Mouse (Mus musculus): ENCODE results near the gene Gadl1.

Gadl1 gene

GRCm38 (mm10) chr9:116087263-116087662 lies 178.0 kb downstream of the Gadl1 start:
- no peak for DNase-seq (ENCODE audit: extremely low read depth, low read depth)

DNA sequence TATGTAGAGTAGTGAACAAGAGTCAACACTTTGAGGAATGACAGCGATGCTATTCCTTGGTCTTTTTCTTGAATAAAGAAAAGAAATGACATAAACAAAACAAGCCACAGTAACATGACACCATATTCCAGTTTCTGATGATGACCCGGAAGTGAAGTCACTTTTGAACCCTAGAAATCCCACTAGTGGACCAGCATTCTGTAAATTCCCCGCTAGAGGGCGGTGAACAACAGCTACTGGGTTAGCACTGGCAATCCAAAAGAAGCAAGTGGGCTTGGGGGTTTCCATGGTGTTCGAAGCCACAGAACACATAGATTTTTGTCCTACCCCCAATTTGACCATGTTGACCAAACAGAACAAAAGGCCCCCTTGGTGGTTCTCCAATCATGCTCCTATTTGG lies 178.6 kb downstream of the Gadl1 start:
- no peak for DNase-seq (ENCODE audit: extremely low read depth, low read depth)

DNA sequence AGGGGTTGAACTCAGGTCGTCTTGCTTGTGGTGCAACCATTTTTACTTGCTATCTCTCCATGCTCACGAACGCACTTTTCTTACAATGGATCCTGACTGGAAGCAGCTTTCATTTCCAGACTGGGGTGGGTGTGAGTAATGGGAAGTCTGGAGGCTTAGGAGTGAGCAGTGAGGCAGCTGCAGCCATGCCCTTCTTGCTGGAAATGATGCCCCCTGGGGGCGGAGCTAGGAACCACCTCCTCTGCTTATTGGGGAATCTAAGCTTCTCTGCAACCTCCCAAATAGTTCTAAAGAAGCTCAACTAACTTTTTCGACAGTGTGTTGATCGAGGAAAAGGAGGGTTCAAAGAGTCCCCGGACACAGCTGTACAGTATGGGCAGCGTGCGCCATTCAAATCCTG lies 179.7 kb downstream of the Gadl1 start:
- DNase-seq (ENCODE audit: extremely low read depth, low read depth) = no peak

- DNase-seq (ENCODE audit: extremely low read depth, low read depth) = no peak
Observed at GRCm38 (mm10) chr9:116090296-116090695, 181.0 kb downstream of the Gadl1 start.

DNA sequence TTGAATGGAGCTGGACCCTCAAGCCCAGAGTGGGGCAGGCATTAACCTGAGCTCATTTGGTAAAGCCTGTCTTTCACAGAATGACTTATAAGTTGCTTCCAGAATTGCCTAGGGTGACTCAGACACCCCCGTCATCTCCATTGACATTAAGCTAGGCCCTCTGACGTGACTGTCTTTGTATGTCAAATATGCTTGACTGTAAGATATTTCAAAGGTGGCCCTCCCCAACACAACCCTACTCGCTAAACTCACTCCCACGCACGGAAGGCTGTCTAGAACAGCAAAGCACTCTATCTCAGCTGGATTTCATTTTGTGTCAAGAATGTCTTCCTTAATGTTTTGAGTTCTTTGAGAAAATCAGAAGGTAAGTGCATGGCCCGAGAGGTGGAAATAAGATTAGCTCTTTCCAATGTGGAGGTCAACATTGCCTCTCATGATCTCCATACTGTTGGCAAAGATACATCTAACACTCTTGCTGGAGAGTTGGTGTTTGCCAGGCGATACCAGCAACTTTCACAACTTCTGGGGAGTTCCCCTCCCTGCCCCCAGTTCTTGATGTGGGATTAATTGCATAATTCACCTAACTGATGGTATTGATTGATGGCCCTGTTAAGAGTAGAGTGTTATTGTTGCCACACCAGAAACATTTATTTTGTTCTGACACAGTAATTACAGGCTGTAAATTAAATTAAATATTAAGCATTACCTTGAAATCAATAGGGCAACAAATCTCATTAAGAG lies 182.0 kb downstream of the Gadl1 start:
- DNase-seq (ENCODE audit: extremely low read depth, low read depth) = no peak

DNA sequence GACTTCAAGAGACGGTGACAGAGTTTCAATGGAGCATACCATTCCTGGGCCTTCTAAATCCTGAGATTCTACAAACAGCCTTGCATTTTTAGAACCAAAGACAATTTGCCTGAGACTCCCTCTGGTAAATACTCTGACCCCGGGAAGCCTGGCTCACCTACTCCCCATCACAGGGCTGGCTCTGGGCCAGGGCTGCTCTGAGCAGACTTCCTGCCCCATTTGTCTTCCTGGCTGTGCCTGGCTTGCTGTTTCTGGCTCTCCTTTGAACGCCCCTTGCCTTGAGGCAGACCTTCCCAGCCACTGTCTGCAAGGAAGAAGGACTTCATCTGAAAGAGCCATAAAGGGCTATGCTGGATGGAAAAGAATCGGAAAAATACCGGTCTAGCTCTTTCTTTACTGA lies 182.7 kb downstream of the Gadl1 start:
- no peak for DNase-seq (ENCODE audit: extremely low read depth, low read depth)

GRCm38 (mm10) chr9:116098724-116099595 lies 189.7 kb downstream of the Gadl1 start:
- DNase-seq (ENCODE audit: extremely low read depth, low read depth) = no peak

GRCm38 (mm10) chr9:116099596-116099993 lies 190.3 kb downstream of the Gadl1 start:
- DNase-seq (ENCODE audit: extremely low read depth, low read depth) = no peak

DNA sequence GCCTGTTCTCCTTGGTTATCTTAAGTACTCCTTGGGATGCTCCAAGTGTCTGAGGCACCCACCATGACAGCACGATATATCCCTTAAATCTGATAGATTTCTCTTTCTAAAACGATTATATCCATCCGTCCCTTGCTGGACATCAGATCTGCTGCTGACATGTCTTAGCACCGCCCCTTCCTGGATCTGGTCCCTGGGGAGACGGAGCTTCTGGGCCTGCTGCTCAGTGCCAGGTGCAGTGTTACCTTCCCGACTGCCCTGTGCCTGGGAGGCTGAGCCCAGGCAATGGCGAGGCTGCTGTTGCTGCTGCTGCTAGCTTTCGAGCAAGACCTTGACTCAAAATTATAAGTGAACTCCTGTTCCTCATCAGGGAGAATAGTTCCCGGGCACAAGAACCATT lies 190.8 kb downstream of the Gadl1 start:
- DNase-seq (ENCODE audit: extremely low read depth, low read depth) = no peak

DNA sequence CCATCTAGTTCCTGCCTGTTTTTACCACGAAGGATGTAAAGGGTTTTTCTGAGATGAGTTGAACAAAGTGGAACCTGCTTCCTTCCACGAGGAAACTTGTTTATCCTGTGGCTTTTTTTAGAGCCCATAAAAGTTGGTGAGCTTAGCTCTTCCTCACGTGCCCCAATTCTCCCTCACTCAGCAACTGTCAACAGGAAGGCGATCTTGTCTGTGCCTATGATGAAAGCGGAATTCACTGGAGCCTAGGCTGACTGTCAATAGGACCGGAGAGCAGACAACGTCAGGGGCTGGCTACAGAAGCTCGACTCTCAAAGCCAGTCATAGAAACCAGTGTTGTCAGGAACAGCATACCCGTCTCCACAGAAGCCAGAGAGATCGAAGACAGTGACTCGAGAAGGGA lies 192.6 kb downstream of the Gadl1 start:
- DNase-seq (ENCODE audit: extremely low read depth, low read depth) = no peak

DNA sequence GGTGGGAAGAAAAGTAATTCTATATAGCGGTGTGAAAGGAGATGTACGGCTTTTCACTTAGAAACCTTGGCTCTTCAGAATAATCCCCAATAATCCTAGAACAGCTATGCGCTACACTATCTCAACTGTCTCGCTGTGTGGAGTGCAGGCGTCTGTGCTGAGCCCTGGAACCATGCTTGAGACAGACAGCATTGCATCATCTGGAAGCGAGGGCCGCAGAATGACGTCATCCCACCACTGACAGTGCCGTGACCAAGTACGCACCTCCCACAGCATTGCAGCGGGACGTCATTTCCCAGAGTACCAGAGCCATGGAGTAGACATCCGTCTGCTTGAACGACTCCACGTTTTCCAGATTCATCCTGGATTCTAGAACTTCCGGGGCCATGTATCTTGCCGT lies 195.5 kb downstream of the Gadl1 start:
- no peak for DNase-seq (ENCODE audit: extremely low read depth, low read depth)

DNA sequence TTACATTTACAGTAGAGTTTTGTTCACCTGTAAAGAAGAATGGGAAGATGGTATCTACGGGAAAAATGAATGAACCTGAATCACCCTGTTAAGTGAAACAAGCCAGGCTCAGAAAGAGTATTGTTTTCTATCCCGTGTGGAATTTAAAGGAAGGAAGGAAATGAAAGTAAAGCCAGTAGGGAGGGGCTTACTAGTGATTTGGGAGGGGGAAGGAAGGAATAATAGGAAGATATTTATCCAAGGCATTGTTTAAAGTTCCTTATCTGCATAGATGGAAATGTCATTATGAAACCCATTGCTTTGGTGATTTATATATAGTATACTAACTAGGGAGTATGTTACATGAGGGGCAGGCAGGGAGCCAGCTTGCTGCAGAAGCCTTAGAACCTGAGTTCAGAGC lies 199.5 kb downstream of the Gadl1 start:
- DNase-seq (ENCODE audit: extremely low read depth, low read depth) = no peak

DNA sequence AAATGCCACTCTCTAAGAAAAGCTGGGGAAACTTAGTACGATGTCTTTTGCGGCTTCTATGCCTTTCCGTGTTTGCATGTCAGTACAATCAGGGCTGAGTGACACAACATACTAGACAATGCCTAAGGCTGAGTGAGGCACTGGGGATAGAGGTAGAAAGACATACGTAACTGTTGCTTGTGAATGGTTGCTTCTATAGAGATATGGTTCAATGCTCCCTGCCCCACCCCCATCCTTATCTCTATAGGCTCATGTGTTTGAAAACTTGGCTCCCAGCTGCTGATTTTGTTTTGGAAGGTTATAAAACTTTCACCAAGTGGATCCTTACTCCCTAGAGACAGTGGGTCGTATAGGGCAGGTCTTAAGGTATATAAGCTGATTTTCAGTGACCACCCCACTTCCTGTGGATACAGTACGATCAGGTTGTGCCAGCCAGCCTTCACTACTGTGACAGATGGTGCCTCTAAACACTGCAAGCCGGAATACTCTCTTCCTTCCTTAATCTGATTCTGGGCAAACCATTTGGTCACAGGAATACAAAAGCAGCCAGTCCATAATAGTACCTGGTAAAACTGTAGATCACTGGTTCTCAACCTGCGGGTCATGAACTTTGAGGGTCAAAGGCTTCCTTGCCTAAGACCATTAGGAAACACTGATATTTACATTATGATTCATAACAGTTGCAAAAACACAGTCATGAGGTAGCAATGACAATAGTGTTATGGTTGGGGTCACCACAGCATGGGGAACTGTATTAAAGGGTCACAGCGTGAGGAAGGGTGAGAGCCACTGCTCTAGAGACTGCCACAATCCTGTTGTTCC lies 202.1 kb downstream of the Gadl1 start:
- no peak for DNase-seq (ENCODE audit: extremely low read depth, low read depth)

DNA sequence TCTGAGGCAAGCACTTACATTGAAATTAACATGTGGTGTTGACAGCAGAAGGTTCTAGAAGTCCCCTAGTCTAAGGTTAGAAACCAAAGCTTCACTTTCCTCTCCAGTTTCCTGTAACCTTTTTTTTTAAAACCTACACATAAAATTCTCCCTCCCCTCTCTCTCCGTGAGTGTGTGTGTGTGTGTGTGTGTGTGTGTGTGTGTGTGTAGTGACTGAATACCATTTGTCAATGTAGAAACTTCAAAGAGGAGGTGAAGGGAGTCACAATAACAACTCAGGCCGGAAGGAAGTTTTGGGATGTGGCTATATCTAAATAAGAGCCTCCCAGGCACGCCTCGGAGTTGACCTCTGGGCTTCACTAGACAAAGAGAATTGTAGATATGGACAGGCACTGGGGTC lies 205.1 kb downstream of the Gadl1 start:
- DNase-seq (ENCODE audit: extremely low read depth, low read depth) = no peak

DNA sequence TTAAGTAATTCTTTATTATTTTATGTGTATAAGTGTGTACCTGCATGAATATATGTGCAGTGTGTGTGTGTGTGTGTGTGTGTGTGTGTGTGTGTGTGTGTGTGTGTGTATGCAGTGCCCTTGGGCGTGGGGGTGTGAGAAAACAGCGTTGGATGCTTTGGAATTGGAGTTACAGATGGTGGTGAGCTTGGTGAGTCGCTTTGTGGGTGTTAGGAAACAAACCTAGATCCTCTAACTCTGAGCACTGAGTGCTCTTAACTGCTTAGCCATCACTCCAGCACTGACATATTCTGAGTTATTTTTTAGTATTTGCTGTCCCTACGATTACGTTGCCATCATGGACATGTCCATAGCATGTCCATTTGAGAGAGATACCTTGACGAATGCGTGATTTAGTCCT lies 206.6 kb downstream of the Gadl1 start:
- no peak for DNase-seq (ENCODE audit: extremely low read depth, low read depth)

DNA sequence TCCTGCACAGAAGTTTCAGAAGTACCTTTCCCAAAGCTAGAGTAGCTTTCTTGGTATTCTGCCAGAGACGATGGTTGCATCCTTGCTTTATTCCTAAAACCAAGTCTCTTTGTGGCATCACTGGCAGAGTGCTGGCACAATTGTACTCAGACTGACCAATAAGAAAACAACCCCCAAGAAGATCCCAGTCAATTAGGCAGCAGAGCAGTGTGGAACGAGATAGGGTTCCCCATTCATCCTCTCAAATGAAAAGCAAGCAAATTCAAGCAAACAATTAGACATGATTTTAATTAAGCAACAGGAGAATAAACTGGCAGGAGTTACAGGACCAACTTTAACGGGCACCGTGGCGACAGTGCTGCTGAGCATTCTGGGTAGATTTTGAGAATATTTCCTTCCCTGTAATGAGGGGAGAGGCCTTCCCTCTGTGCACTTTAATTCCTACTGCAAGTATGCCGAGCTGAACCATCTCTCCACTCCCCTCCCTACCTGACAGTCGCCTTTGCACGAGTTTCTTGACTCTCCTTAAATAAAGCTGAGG lies 209.1 kb downstream of the Gadl1 start:
- no peak for DNase-seq (ENCODE audit: extremely low read depth, low read depth)

DNA sequence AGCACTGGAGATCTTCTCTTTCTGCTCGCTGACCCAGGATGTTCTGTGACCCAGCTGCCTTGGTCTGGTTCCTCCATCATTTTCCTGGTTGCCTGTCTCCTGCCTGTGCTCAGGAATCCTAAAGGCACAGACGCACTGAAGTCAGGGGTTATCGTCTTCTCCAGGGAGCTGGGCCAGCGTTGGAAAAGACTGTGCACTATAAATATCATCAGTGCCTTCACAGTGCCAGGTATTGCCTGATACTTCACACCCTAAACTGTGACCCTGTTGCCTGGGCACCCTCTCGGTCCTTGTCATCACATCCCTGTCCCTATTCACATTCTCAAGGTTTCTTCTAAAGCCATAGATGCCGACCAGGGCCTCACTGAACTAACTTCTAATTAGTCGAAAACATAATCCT lies 210.7 kb downstream of the Gadl1 start:
- DNase-seq (ENCODE audit: extremely low read depth, low read depth) = no peak

GRCm38 (mm10) chr9:116121472-116121871 lies 212.2 kb downstream of the Gadl1 start:
- no peak for DNase-seq (ENCODE audit: extremely low read depth, low read depth)

GRCm38 (mm10) chr9:116122544-116122943 lies 213.3 kb downstream of the Gadl1 start:
- DNase-seq (ENCODE audit: extremely low read depth, low read depth) = no peak

- no peak for DNase-seq (ENCODE audit: extremely low read depth, low read depth)
Observed at GRCm38 (mm10) chr9:116122969-116123589, 213.8 kb downstream of the Gadl1 start.

All from MEL-GATA-1-ER (cell line).